13 mouse cellular contexts compared by ENCODE assay signal in the genomic region with DNA sequence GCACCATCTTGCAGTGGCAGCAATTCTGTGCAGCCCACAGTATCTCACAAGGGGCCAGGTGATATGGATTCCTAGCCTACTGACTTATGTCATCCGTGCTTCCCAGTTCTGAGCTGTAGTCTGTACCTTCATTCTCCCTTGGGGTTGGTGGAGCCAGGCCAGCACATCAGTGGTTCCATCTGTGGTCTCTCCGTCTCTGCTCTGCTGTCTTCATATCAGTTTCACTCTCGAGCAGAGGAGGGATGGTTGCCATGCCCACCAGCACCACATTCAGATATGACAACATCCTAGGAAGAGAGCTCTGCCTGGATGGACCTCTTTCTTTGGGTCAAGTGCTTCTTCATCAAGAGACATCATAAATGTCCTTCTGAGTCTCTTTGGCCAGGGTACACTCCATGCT. TPM values are rescaled to one million over a fixed set of nuclear protein-coding genes. Genes with fewer than 3 reads are reported as not detected.
"Had no signal": no experiment of that assay in that cellular context is flagged by ENCODE, and none has a peak within 500 bp of the region (broad histone marks: within the 10 kb centered on the region; RNA-seq: fewer than 3 reads in every experiment).

No protein-coding gene starts in this region.

- DNase-seq: kidney, adult 18-20 months; kidney, adult 9 months; kidney, postnatal 10 days; kidney, postnatal 36 days; liver; lung, adult 18-20 months; lung, postnatal 10 days; lung, postnatal 36 days; retina, postnatal 1 day; spleen, adult 18-20 months; thymus, postnatal 25 days had no signal

RNA-seq across cellular contexts. Expression of a gene that starts 43.8 kb away (rescaled TPM):
- total RNA-seq: monocyte, adult 5-6 weeks; neutrophil, adult 5-6 weeks had no signal
